Mouse (Mus musculus): ENCODE results near the gene Ube2o. TPM values are rescaled to one million over a fixed set of nuclear protein-coding genes. Genes with fewer than 3 reads are reported as not detected.
"Not testable (repeated sequence)": the region's sequence is repeated elsewhere in the genome, so short reads cannot be mapped to it uniquely, and the experiment has no call there.

Gene Ube2o
- polyA plus RNA-seq, 1 experiment from 2014 or later = 9.7 TPM

GRCm38 (mm10) chr11:116498596-116498995 lies 82.7 kb downstream of the Ube2o start:
- Histone ChIP-seq H3K9me3 (no peaks in the 10 kb centered on the region), H3K4me3 (peak overlapping the region; percentile 31), H3K27ac (no peak overlapping the region), H3K4me1 (peaks cover 12% of the 10 kb centered on the region), H3K4me2 (peak overlapping the region; percentile 48), H3K27me3 (no peaks in the 10 kb centered on the region), H3K9ac (no peak overlapping the region), H3K36me3 (no peaks in the 10 kb centered on the region)
- 38% methylated on average over 34 of the region's 34 CpGs for WGBS
- ATAC-seq (ENCODE audit: insufficient number of reproducible peaks, low FRiP score, low TSS enrichment, low read depth) = no peak

- Histone ChIP-seq H3K9me3 (no peaks in the 10 kb centered on the region), H3K9ac (no peak overlapping the region), H3K36me3 (no peaks in the 10 kb centered on the region), H3K27me3 (no peaks in the 10 kb centered on the region), H3K4me2 (no peak overlapping the region), H3K27ac (no peak overlapping the region), H3K4me1 (peaks cover 12% of the 10 kb centered on the region), H3K4me3 (no peak overlapping the region)
- WGBS = 88% methylated on average over 4 of the region's 4 CpGs
- ATAC-seq (ENCODE audit: insufficient number of reproducible peaks, low FRiP score, low TSS enrichment, low read depth) = no peak
Observed at GRCm38 (mm10) chr11:116497313-116497712, 83.9 kb downstream of the Ube2o start.

DNA sequence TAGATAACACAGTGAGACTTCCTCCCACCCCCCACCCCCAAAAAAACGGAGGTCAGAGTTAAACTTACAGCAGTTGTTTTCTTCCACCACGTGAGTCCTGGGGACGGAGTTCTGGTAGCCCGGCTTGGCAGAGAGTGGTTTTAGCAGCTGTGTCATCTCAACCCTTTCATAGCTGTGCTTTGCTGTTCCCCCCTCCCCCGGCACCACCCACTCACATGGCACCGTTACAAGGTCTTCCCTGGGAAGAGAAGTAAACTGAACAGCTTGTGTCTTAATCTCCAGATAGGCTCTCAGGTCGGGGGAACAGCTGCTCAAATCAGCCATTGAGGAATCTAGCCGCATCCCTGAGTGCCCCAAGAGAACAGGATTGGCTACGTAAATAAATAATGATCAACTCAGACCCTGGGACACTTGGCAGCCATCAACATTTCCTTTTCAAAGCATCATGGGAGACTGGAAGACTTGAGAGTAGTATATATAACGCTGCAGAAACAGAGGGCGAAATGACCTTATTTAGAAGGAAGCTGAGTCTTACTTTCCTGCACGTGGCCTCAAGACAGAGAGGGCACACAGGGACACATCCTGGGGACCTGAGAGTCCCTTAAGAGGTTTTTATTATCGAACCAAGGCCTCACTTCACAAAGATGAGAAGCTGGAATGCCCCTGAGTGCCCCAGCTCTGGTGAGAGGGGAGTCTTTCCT lies 86.6 kb downstream of the Ube2o start:
- WGBS = 55% methylated on average over 13 of the region's 13 CpGs
- no peak overlapping the region for H3K27ac ChIP-seq
- H3K9me3 ChIP-seq = no peaks in the 10 kb centered on the region
- H3K9ac ChIP-seq = no peak overlapping the region
- no peak overlapping the region for H3K4me3 ChIP-seq
- H3K4me1 ChIP-seq = peaks cover 12% of the 10 kb centered on the region
- H3K4me2 ChIP-seq = no peak overlapping the region
- ATAC-seq (ENCODE audit: insufficient number of reproducible peaks, low FRiP score, low TSS enrichment, low read depth) = no peak
- H3K27me3 ChIP-seq = no peaks in the 10 kb centered on the region
- no peaks in the 10 kb centered on the region for H3K36me3 ChIP-seq

DNA sequence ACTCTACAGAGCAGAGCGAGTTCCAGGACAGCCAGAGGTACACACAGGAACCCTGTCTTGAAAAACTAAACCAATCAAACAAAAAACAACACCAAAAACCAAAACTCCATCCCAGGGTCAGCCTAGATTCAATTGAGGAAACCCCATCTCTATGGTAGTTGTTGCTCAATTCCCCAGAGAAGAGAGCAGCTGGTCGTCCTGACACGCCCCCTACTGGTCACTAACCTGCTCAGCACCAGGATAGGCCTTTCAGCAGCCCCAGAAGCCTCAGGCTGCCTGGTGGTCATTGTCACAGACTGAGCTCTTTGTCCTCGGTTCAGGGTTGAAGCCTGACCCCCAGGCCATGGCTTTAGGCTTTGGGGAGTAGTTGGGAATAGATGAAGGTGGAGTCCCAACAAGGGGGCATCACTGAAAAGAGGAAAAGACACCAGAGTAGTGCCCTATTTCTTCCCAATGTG lies 87.4 kb downstream of the Ube2o start, which contains the start of gene Prpsap1:
Gene Prpsap1, minus strand, starts transcription at position 408 of the 458 bp plus-strand sequence.
- no peak within 1 kb of the TSS for H3K27ac ChIP-seq
- H3K4me1 ChIP-seq = peaks cover 18% of the 10 kb centered on the region
- WGBS = 29% methylated on average over 4 of the region's 4 CpGs
- H3K4me3 ChIP-seq = no peak within 1 kb of the TSS
- H3K9me3 ChIP-seq = no peaks in the 10 kb centered on the region
- no peak within 1 kb of the TSS for H3K4me2 ChIP-seq
- H3K27me3 ChIP-seq = no peaks in the 10 kb centered on the region
- no peak within 1 kb of the TSS for H3K9ac ChIP-seq
- H3K36me3 ChIP-seq = no peaks in the 10 kb centered on the region
- no peak for ATAC-seq (ENCODE audit: insufficient number of reproducible peaks, low FRiP score, low TSS enrichment, low read depth)

DNA sequence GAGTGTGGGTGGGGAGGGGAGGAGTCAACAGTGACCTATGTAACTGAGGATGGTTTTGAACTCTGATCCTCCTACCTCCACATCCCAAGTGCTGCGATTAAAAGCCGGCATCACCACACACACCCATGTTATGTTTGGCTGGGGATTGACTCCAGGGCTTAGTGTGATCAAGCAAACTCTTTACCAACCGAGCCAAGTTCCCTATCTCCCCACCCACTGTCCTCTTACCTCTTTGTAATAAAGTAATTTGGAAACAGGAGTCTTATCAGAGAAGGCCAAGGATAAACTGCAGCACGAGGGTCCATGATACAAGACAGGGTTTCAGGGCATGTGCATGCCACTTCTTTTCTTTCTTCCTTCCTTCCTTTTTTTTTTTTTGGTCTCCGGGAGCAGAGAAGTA lies 88.1 kb downstream of the Ube2o start:
- no peak for ATAC-seq (ENCODE audit: insufficient number of reproducible peaks, low FRiP score, low TSS enrichment, low read depth)
- Histone ChIP-seq H3K4me3 (no peak overlapping the region), H3K9ac (no peak overlapping the region), H3K27ac (no peak overlapping the region), H3K4me2 (no peak overlapping the region), H3K36me3 (no peaks in the 10 kb centered on the region), H3K9me3 (no peaks in the 10 kb centered on the region), H3K27me3 (no peaks in the 10 kb centered on the region), H3K4me1 (peaks cover 17% of the 10 kb centered on the region)
- 75% methylated on average over 5 of the region's 5 CpGs for WGBS

DNA sequence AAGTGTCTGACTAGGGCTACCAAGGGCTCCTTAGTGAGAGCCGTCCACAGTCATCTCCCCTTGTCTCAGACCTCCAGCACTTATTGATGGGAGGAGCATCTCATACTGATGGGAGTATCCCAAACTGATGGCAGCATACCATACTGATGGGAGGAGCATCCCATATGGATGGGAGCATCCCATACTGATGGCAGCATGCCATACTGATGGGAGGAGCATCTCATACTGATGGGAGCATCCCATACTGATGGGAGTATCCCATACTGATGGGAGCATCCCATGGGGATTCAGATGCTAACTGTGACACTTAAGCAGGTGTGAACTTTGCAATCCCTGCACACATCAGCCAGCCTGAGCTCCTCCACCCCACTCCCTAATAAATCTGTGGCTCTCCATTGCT lies 88.7 kb downstream of the Ube2o start:
- 76% methylated on average over 1 of the region's 1 CpGs for WGBS
- not testable (repeated sequence) for ATAC-seq (ENCODE audit: insufficient number of reproducible peaks, low FRiP score, low TSS enrichment, low read depth); H3K9ac ChIP-seq; H3K4me3 ChIP-seq; H3K9me3 ChIP-seq; H3K27me3 ChIP-seq; H3K27ac ChIP-seq; H3K4me2 ChIP-seq; H3K36me3 ChIP-seq
- peaks cover 17% of the 10 kb centered on the region for H3K4me1 ChIP-seq

GRCm38 (mm10) chr11:116491338-116491737 lies 89.9 kb downstream of the Ube2o start:
- 70% methylated on average over 6 of the region's 6 CpGs for WGBS
- no peak overlapping the region; the same call in 1 of the 2 replicates for H3K4me2 ChIP-seq
- H3K4me3 ChIP-seq = no peak overlapping the region

DNA sequence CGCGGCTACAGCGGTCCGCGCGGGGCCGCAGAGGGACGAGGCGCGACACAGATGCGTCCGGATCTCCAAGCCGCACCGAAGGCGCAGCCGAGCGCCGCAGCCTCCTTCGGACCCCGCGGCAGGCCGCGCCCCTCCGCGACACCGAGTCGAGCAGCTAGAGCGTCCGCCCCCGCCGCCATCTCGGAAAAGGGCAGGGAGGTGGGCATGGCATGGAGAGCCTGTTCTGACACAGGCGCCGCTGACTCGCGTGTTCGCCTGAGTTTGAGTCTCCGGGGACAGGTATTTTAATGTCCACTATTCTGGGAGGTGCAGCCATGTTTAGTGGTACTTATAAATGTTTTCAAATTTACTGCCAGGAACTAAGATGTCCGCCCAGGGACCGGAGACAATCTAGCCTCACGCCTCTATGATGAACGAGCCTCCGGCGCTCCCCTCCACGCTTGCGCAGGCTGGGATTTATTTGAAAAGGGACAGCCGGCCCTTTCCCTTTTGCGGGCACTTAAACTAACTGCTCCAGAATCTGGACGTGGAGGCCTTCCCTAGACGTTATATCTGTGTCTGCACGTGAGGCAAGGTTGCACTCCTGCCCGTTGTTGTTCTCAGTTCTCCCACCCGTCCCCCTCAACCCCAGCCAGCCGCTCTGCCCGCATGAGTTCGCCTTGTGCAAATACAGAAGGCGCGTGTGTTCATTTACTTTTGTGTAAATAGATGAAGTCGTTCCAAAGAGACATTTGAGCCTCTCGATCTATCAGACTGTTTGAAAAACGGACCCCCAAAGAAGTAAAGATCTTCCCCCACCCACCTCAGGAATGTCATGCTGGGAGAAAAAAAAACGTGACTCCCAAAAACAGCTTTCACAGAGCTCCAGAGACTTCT lies 90.8 kb downstream of the Ube2o start:
- no peaks in the 10 kb centered on the region for H3K27me3 ChIP-seq
- peak overlapping the region; percentile 71 for H3K4me3 ChIP-seq
- peaks cover 24% of the 10 kb centered on the region for H3K36me3 ChIP-seq
- H3K27ac ChIP-seq = peak overlapping the region; percentile 88
- no peaks in the 10 kb centered on the region for H3K9me3 ChIP-seq
- peak overlapping the region; percentile 58 for H3K4me2 ChIP-seq
- under 1% methylated on average over 45 of the region's 62 CpGs for WGBS
- peak; percentile 89 for ATAC-seq (ENCODE audit: insufficient number of reproducible peaks, low FRiP score, low TSS enrichment, low read depth)
- H3K9ac ChIP-seq = peak overlapping the region; percentile 88
- H3K4me1 ChIP-seq = peaks cover 17% of the 10 kb centered on the region

More at GRCm38 (mm10) chr11:116491338-116491737, 89.9 kb downstream of the Ube2o start:
- Histone ChIP-seq H3K36me3 (peaks cover 15% of the 10 kb centered on the region), H3K27ac (no peak overlapping the region), H3K27me3 (no peaks in the 10 kb centered on the region), H3K4me1 (peaks cover 17% of the 10 kb centered on the region), H3K9ac (no peak overlapping the region), H3K9me3 (no peaks in the 10 kb centered on the region)
- no peak for ATAC-seq (ENCODE audit: insufficient number of reproducible peaks, low FRiP score, low TSS enrichment, low read depth)

GRCm38 (mm10) chr11:116489771-116490231 lies 91.4 kb downstream of the Ube2o start:
- peak overlapping the region; percentile 58 for H3K4me2 ChIP-seq
- peak overlapping the region; percentile 88 for H3K9ac ChIP-seq
- H3K4me1 ChIP-seq = peaks cover 14% of the 10 kb centered on the region
- H3K27me3 ChIP-seq = no peaks in the 10 kb centered on the region
- ATAC-seq (ENCODE audit: insufficient number of reproducible peaks, low FRiP score, low TSS enrichment, low read depth) = peak; percentile 12; the same call in 1 of the 2 replicates
- H3K27ac ChIP-seq = peak overlapping the region; percentile 88
- H3K9me3 ChIP-seq = no peaks in the 10 kb centered on the region
- peak overlapping the region; percentile 71 for H3K4me3 ChIP-seq
- H3K36me3 ChIP-seq = peaks cover 31% of the 10 kb centered on the region
- under 1% methylated on average over 35 of the region's 39 CpGs for WGBS

GRCm38 (mm10) chr11:116488693-116489375 lies 92.4 kb downstream of the Ube2o start:
- WGBS = 72% methylated on average over 14 of the region's 14 CpGs
- ATAC-seq (ENCODE audit: insufficient number of reproducible peaks, low FRiP score, low TSS enrichment, low read depth) = no peak

GRCm38 (mm10) chr11:116488207-116488606 lies 93.0 kb downstream of the Ube2o start:
- ATAC-seq (ENCODE audit: insufficient number of reproducible peaks, low FRiP score, low TSS enrichment, low read depth) = no peak
- Histone ChIP-seq H3K9ac (no peak overlapping the region), H3K4me2 (no peak overlapping the region), H3K9me3 (no peaks in the 10 kb centered on the region), H3K4me3 (no peak overlapping the region), H3K27ac (no peak overlapping the region), H3K36me3 (peaks cover 47% of the 10 kb centered on the region), H3K27me3 (no peaks in the 10 kb centered on the region), H3K4me1 (peaks cover 13% of the 10 kb centered on the region)

More at GRCm38 (mm10) chr11:116488693-116489375, 92.4 kb downstream of the Ube2o start:
- no peaks in the 10 kb centered on the region for H3K27me3 ChIP-seq
- H3K4me1 ChIP-seq = peaks cover 13% of the 10 kb centered on the region
- H3K9ac ChIP-seq = peak overlapping the region; percentile 88; the same call in 1 of the 2 replicates
- peaks cover 40% of the 10 kb centered on the region for H3K36me3 ChIP-seq
- H3K4me3 ChIP-seq = peak overlapping the region; percentile 71
- peak overlapping the region; percentile 58 for H3K4me2 ChIP-seq
- H3K9me3 ChIP-seq = no peaks in the 10 kb centered on the region
- peak overlapping the region; percentile 88; the same call in 1 of the 2 replicates for H3K27ac ChIP-seq
